Mouse (Mus musculus) duodenum, adult 2 months (tissue): Measurements from ENCODE around the gene Pgbd5. TPM values are rescaled to one million over a fixed set of nuclear protein-coding genes. Genes with fewer than 3 reads are reported as not detected.

ENCODE experiments used
- polyA plus RNA-seq: library from polyadenylated mRNA; depleted of rRNA; stranded (reverse); fragments of >200 nt; gene quantifications from 2 replicates; pipeline ENCODE4 v1.2.3, GENCODE M21; 2012; ENCODE audit warnings: low replicate concordance; rRNA removed

Gene Pgbd5
- polyA plus RNA-seq = 2.8 and 4.6 TPM in 2 replicates

DNA sequence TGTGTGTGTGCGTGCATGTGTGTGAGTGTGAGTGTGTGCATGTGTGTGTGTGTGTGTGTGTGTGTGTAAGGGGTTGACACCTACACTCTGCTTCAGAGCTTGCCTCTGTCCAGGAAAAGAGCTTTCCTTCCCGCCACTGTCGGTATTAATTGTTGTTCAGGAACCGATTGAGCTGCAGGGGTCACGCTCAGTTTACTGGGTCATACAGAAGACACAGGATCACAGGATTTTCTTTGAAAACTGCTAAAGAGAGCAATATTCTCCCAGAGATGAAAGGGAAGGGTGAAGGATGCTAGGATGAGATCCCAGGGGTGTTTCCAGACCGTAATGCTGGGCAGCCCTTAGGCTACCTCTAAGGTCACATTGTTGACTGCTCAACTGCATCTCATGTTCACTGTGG lies at the start of gene Pgbd5:
Gene Pgbd5, minus strand, starts transcription at position 101 of the 400 bp plus-strand sequence.

Other genes with a start within 250 kb of the Pgbd5 start
- 1.7 and 7.1 TPM in 2 replicates for gene Galnt2, start 208.3 kb downstream of the Pgbd5 start, polyA plus RNA-seq
- 9.4 and 10.7 TPM in 2 replicates for gene Cog2, start 81.1 kb upstream of the Pgbd5 start, polyA plus RNA-seq
- 12.7 and 22.0 TPM in 2 replicates for gene Agt, start 130.0 kb upstream of the Pgbd5 start, polyA plus RNA-seq
- gene Capn9, start 136.5 kb upstream of the Pgbd5 start, polyA plus RNA-seq = 7.9 and 15.9 TPM in 2 replicates
- 17.5 and 26.0 TPM in 2 replicates for gene 2310022B05Rik, start 223.7 kb upstream of the Pgbd5 start, polyA plus RNA-seq